Mouse (Mus musculus) ZHBTc4 (cell line): Measurements from ENCODE around the gene Rdm1.

Source experiments
- DNase-seq: peaks from one replicate; pipeline ENCODE4 v3.0.0-alpha.2; 2011; ENCODE audit warnings: low read depth, low spot score

Gene Rdm1

GRCm38 (mm10) chr11:101680634-101681325, 53.8 kb downstream of the Rdm1 start:
- DNase-seq = no peak

GRCm38 (mm10) chr11:101681968-101682367, 55.0 kb downstream of the Rdm1 start:
- DNase-seq = peak; percentile 87

- DNase-seq = peak; percentile 60
Observed at GRCm38 (mm10) chr11:101682410-101682960, 55.5 kb downstream of the Rdm1 start.
